Mouse (Mus musculus): Measurements from ENCODE around the gene Fbxo46.

DNA sequence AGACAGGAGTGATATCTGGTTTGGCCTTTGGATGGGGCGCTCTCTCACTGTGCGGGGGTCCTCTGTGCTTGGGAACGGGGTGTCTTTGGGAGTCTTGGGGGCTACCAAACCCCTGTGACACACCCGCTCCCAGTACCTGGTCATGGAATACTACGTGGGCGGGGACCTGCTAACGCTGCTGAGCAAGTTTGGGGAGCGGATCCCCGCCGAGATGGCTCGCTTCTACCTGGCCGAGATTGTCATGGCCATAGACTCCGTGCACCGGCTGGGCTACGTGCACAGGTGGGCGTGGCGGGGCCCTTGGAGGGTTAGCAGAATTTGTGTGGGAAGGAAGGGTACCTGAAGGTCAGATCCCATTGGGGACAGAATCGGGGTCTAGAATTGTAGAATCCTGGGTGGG, 32.9 kb upstream of the Fbxo46 start:
- TF ChIP-seq CTCF (IDR thresholded peaks at IDR 0.05; ENCODE audit: low read depth) (no peak), EP300 (IDR thresholded peaks at IDR 0.05; ENCODE audit: low read depth) (no peak)
